In genomic region chr5:123169284-123169683, GRCm38 (mm10) we compare ENCODE assay signal across 8 mouse cellular contexts. TPM values are rescaled to one million over a fixed set of nuclear protein-coding genes. Genes with fewer than 3 reads are reported as not detected.
DNase-seq lines count a peak whose midpoint lies in the region; ATAC-seq lines count a peak whose summit lies in the region.

TSS of gene Psmd9 (plus strand) at chr5:123169413.

- H3K27ac ChIP-seq in kidney, embryonic 15.5 days = peak within 1 kb of the TSS; percentile 27; the same call in 1 of the 2 replicates
- H3K27ac ChIP-seq in intestine, embryonic 15.5 days = no peak within 1 kb of the TSS
- H3K27ac ChIP-seq in midbrain, embryonic 11.5 days (ENCODE audit: low read depth, low read length) = no peak within 1 kb of the TSS

- H3K9ac ChIP-seq in kidney, embryonic 15.5 days = no peak within 1 kb of the TSS
- no peak within 1 kb of the TSS for H3K9ac ChIP-seq in intestine, embryonic 15.5 days
- H3K9ac ChIP-seq in midbrain, embryonic 11.5 days (ENCODE audit: low read length) = no peak within 1 kb of the TSS

- no peak for DNase-seq in kidney, adult 18-20 months
- no peak for DNase-seq in adrenal gland, postnatal 14 days
- no peak for DNase-seq in gastrocnemius, postnatal 25 days
- DNase-seq in midbrain, embryonic 11.5 days (ENCODE audit: low spot score, missing footprints) = no peak
- no peak for DNase-seq in urinary bladder, postnatal 4 days (ENCODE audit: low spot score in 2 of 2)
- no peak for DNase-seq in embryo, embryonic 9.5 days (ENCODE audit: extremely low spot score)

- H3K4me2 ChIP-seq in kidney, embryonic 15.5 days = no peak within 1 kb of the TSS
- H3K4me2 ChIP-seq in intestine, embryonic 15.5 days (replicated peaks) = no peak within 1 kb of the TSS
- no peak within 1 kb of the TSS for H3K4me2 ChIP-seq in midbrain, embryonic 11.5 days

- no peak within 1 kb of the TSS for H3K4me3 ChIP-seq in kidney, embryonic 15.5 days (replicated peaks)
- H3K4me3 ChIP-seq in intestine, embryonic 15.5 days (replicated peaks) = no peak within 1 kb of the TSS
- H3K4me3 ChIP-seq in midbrain, embryonic 11.5 days (ENCODE audit: low read depth, low read length) = no peak within 1 kb of the TSS

- H3K9me3 ChIP-seq in kidney, embryonic 15.5 days (replicated peaks) = no peaks in the 10 kb centered on the region
- no peaks in the 10 kb centered on the region for H3K9me3 ChIP-seq in intestine, embryonic 15.5 days
- H3K9me3 ChIP-seq in midbrain, embryonic 11.5 days (ENCODE audit: control insufficient read depth, low read length) = no peaks in the 10 kb centered on the region

- no peaks in the 10 kb centered on the region for H3K27me3 ChIP-seq in kidney, embryonic 15.5 days
- no peaks in the 10 kb centered on the region for H3K27me3 ChIP-seq in intestine, embryonic 15.5 days (replicated peaks)
- H3K27me3 ChIP-seq in midbrain, embryonic 11.5 days (ENCODE audit: control insufficient read depth, insufficient read depth, low read length) = no peaks in the 10 kb centered on the region

- no peak for ATAC-seq in kidney, embryonic 15.5 days (replicated peaks; ENCODE audit: low FRiP score)
- no peak for ATAC-seq in intestine, embryonic 15.5 days
- ATAC-seq in midbrain, embryonic 11.5 days (ENCODE audit: low FRiP score) = no peak

- WGBS in kidney, embryonic 15.5 days = 71% methylated on average over 5 of the region's 5 CpGs
- 77% methylated on average over 5 of the region's 5 CpGs for WGBS in intestine, embryonic 15.5 days
- 85% methylated on average over 5 of the region's 5 CpGs for whole genome bisulfite sequencing in midbrain, embryonic 11.5 days

- H3K36me3 ChIP-seq in kidney, embryonic 15.5 days = peaks cover 25% of the 10 kb centered on the region
- H3K36me3 ChIP-seq in intestine, embryonic 15.5 days = peaks cover 17% of the 10 kb centered on the region
- peaks cover 14% of the 10 kb centered on the region for H3K36me3 ChIP-seq in midbrain, embryonic 11.5 days (ENCODE audit: control insufficient read depth, insufficient read depth, low read length)

- peaks cover 42% of the 10 kb centered on the region for H3K4me1 ChIP-seq in kidney, embryonic 15.5 days
- 0 out of 2 replicates have a peak, but pooled peaks cover 2% of the 10 kb centered on the region for H3K4me1 ChIP-seq in intestine, embryonic 15.5 days (replicated peaks)
- 0 out of 2 replicates have a peak, but pooled peaks cover 3% of the 10 kb centered on the region for H3K4me1 ChIP-seq in midbrain, embryonic 11.5 days (ENCODE audit: control insufficient read depth, insufficient read depth, low read length)

RNA-seq across cellular contexts. Expression of gene Psmd9, which starts in this region (rescaled TPM):
- polyA plus RNA-seq in kidney, embryonic 15.5 days (2015; fragmentation: Nextera tagmentation; extraction: Ambion mirVana) = 82.5 and 90.5 TPM in 2 replicates
- 25.6 and 28.6 TPM in 2 replicates for total RNA-seq in adrenal gland, postnatal 14 days (2021)
- total RNA-seq in gastrocnemius, postnatal 25 days (2021) = 10 to 100 TPM; 14.2 to 15.2 TPM
- 68.5 and 69.1 TPM in 2 replicates for polyA plus RNA-seq in intestine, embryonic 15.5 days (2015; fragmentation: Nextera tagmentation; extraction: Ambion mirVana)
- polyA plus RNA-seq in midbrain, embryonic 11.5 days (2014; fragmentation: Nextera tagmentation; extraction: Ambion mirVana) = 59.6 and 60.7 TPM in 2 replicates
